In genomic region chr3:147127740-147128139, GRCm38 (mm10) we compare ENCODE assay signal across 18 mouse cellular contexts.
"Had no signal": no experiment of that assay in that cellular context is flagged by ENCODE, and none has a peak within 500 bp of the region (broad histone marks: within the 10 kb centered on the region; RNA-seq: fewer than 3 reads in every experiment).

No protein-coding gene starts in this region.

- H3K27me3 ChIP-seq: liver, embryonic 13.5 days; liver, embryonic 15.5 days; lung, embryonic 15.5 days; megakaryocyte, embryonic 14.5 days; midbrain, embryonic 12.5 days; neural tube, embryonic 12.5 days had no signal

- H3K9me3 ChIP-seq: liver, embryonic 13.5 days; liver, embryonic 15.5 days; lung, embryonic 15.5 days; midbrain, embryonic 12.5 days; neural tube, embryonic 12.5 days had no signal

- H3K9ac ChIP-seq: liver, embryonic 13.5 days; liver, embryonic 15.5 days; liver, postnatal 0 days; lung, embryonic 15.5 days; midbrain, embryonic 12.5 days; neural tube, embryonic 12.5 days had no signal

- H3K36me3 ChIP-seq: liver, embryonic 13.5 days; liver, embryonic 15.5 days; lung, embryonic 15.5 days; midbrain, embryonic 12.5 days; neural tube, embryonic 12.5 days had no signal

- H3K4me2 ChIP-seq: liver, embryonic 13.5 days; liver, embryonic 15.5 days; lung, embryonic 15.5 days; midbrain, embryonic 12.5 days; neural tube, embryonic 12.5 days had no signal

- H3K4me3 ChIP-seq: liver, embryonic 13.5 days; liver, embryonic 15.5 days; lung, embryonic 15.5 days; megakaryocyte, embryonic 14.5 days; midbrain, embryonic 12.5 days; neural tube, embryonic 12.5 days had no signal

- DNase-seq: liver, embryonic 13.5 days; liver, postnatal 0 days; lung, adult 2 months; lung, postnatal 14 days; lung, postnatal 36 days; right cerebral cortex, postnatal 14 days; right cerebral cortex, postnatal 4 days; spleen, adult 18-20 months; thymus, adult 18-20 months; thymus, postnatal 14 days; thymus, postnatal 36 days had no signal

- ATAC-seq: liver, postnatal 0 days; lung, postnatal 0 days had no signal

- H3K27ac ChIP-seq: liver, embryonic 13.5 days; liver, embryonic 15.5 days; lung, embryonic 15.5 days; macrophage; midbrain, embryonic 12.5 days; neural tube, embryonic 12.5 days had no signal

- H3K4me1 ChIP-seq: liver, embryonic 13.5 days; liver, embryonic 15.5 days; lung, embryonic 15.5 days; megakaryocyte, embryonic 14.5 days; neural tube, embryonic 12.5 days had no signal
